Mouse (Mus musculus) neutrophil, adult 65 days (primary cell): Measurements from ENCODE around the gene Cdsn. TPM values are rescaled to one million over a fixed set of nuclear protein-coding genes. Genes with fewer than 3 reads are reported as not detected.

Source experiments
- total RNA-seq: library from RNA; stranded (reverse); gene quantifications from 2 replicates; pipeline ENCODE4 v1.2.4, GENCODE M21; 2023

Cdsn gene
- not detected in 2 replicates for total RNA-seq

DNA sequence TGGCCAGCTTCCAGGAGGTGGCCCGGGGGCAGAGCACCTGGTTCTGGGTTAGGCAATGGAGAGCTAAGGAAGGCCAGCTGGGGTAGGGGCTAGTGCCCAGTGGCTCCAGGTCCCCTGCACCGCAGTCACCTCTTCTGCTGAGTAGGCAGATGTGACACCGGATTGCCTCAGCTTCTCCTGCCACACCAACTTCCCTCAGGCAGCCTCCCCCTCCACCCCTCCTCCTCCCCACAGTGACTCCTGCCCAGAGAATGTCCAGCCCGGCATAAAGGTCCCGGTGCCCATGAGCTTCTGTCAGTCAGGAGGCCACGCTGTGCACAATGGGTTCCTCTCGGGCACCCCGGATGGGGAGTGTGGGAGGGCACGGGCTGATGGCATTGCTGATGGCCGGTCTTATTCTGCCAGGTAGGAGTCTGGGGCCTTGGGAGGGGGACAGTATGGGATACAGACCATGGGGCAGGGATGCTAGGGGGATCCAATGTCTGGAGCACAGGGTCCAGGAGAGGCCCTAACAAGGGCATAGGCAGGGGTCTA lies at the start of gene Cdsn:
Cdsn (plus strand) TSS at position 248 of the 534 bp plus-strand sequence.

DNA sequence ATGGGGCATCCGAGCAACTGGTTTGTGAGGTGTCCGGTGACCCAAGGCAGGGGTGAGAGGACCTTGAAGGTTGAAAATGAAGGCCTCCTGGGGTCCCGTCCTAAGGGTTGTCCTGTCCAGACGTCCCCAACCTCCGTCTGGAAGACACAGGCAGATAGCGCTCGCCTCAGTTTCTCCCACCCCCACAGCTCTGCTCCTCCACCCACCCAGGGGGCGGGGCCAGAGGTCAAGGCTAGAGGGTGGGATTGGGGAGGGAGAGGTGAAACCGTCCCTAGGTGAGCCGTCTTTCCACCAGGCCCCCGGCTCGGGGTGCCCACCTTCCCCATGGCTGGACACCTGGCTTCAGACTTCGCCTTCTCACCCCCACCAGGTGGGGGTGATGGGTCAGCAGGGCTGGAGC lies 46.2 kb upstream of the Cdsn start, which contains the start of gene Pou5f1:
Pou5f1 (plus strand) TSS at position 243 of the 400 bp plus-strand sequence.

DNA sequence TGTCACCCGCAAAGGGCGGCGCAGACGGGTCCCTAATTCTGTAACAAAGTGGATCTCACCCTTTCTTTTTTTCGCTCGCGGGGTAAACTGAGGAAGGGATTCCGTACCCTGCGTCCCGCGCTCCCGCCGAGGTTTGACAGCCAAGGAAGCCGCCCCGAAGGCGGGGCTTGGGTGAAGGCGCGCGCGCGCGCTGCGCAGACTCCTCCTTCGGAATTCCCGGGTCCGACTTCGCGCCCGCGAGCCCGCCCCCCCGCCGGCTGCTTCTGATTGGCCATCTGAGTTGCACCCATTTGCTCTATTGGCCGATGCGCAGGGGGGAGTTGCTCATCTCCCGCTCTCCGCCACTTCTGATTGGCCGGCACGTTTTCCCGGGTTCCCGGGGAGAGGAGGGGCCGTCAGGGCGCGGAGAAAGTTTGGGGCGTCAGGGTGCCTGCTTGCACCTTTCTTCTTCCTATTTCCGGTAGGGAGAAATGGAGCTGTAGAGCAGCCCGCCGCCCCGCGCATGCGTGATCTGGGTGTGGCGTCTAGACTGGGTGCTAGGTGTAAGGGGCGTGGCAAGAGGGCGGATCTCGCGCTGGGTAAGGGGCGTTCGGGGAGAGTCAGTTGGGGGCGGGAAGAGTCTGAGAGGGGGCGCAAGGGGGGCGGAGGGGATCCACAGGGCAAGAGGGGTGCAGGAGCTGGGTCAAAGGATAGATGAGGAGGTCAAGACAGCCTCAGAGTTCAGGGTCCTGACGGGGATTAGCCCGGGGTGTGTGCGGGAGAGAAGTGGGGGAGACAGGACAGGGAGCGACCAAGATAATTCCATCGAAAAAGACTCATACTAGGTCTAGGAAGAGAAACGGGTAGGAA lies 35.1 kb upstream of the Cdsn start, which contains the start of the genes Tcf19 and Cchcr1:
Tcf19 (minus strand) TSS at position 173 of the 849 bp plus-strand sequence.
Cchcr1 (plus strand) TSS at position 449 of the 849 bp plus-strand sequence.

DNA sequence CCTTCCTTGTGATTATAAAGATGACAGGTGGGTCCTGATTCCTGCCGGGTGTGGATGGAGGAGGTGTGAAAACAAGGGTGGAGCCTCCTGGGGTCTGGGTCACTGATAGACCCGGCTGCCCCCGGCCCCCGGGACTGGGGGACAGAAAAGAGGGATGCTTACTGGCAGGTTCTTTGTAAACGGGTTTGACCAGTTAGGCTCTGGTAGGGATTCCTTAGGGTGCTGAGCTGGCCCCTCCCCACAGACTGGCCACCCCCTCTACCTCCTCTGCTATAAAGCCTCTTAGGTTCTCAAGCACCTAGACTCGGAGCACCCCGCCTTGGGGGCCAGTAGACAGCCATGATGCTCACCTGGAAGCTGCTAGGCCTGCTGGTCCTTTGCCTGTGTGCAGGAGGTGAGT lies 19.0 kb upstream of the Cdsn start, which contains the start of gene Psors1c2:
Psors1c2 (plus strand) TSS at position 301 of the 400 bp plus-strand sequence.

DNA sequence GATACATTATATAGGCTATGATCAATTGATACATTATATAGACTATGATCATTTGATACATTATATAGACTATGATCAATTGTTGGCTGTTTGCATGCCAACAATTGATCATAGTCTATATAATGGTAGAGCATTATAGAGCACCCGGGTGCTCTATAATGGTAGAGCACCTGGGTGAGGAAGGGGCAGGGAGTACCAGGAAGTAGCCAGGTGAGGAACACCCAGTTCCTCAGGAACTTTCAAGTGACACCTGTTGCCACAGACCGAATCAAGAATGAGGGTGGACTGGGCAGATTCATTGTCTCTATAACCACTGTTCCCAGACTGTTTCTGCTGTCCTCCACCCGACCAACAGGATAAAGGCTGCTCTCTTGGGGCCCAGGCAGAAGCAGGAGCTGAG lies 15.2 kb downstream of the Cdsn start, which contains the start of gene 2300002M23Rik:
2300002M23Rik (plus strand) TSS at position 301 of the 400 bp plus-strand sequence.

DNA sequence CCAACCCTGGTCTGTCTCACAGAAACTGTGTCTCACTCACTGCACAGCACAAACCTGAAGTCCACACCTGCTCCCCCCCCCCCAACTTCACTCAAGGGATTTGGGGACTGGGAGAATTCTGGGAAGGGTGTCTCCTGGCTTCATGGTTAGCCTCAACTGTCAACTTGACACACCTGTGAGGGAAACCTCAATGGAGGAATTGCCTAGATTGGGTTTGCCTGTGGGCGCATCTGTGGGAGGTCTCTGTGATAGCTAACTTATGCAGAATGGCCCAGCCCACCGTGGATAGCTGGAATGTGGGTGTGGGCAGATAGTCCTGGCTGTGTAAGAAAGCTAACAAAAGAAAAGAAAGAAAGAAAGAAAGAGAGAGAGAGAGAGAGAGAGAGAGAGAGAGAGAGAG lies 49.3 kb downstream of the Cdsn start, which contains the start of gene Sfta2:
Sfta2 (plus strand) TSS at position 301 of the 400 bp plus-strand sequence.

Other genes with a start within 250 kb of the Cdsn start
- gene H2-Q1, start 231.7 kb upstream of the Cdsn start, total RNA-seq: 5.9 and 6.8 TPM in 2 replicates
- 7.6 and 11.1 TPM in 2 replicates for gene H2-Q2, start 209.9 kb upstream of the Cdsn start, total RNA-seq
- gene H2-Q4, start 172.5 kb upstream of the Cdsn start, total RNA-seq: 116 and 118 TPM in 2 replicates
- gene H2-Q6, start 127.3 kb upstream of the Cdsn start, total RNA-seq: 16.1 and 22.8 TPM in 2 replicates
- 16.3 and 24.6 TPM in 2 replicates for gene H2-Q7, start 113.0 kb upstream of the Cdsn start, total RNA-seq
- 79.5 and 93.8 TPM in 2 replicates for gene H2-Q10, start 82.0 kb upstream of the Cdsn start, total RNA-seq
- 1.0 and 1.4 TPM in 2 replicates for gene Pou5f1, start 46.1 kb upstream of the Cdsn start, total RNA-seq
- gene Tcf19, start 35.3 kb upstream of the Cdsn start, total RNA-seq: 23.8 and 24.8 TPM in 2 replicates
- 10.9 and 20.1 TPM in 2 replicates for gene Cchcr1, start 35.0 kb upstream of the Cdsn start, total RNA-seq
- not detected in 2 replicates for gene Psors1c2, start 18.9 kb upstream of the Cdsn start, total RNA-seq
- gene 2300002M23Rik, start 15.3 kb downstream of the Cdsn start, total RNA-seq: not detected in 2 replicates
- not detected in 2 replicates for gene Sfta2, start 49.4 kb downstream of the Cdsn start, total RNA-seq
- not detected in 2 replicates for gene Gm9573, start 74.5 kb downstream of the Cdsn start, total RNA-seq
- not detected in 2 replicates for gene Mucl3, start 91.6 kb downstream of the Cdsn start, total RNA-seq
- 5.3 and 11.6 TPM in 2 replicates for gene Vars2, start 115.5 kb downstream of the Cdsn start, total RNA-seq
- 4.2 and 5.6 TPM in 2 replicates for gene Gtf2h4, start 121.6 kb downstream of the Cdsn start, total RNA-seq
- gene Ddr1, start 152.5 kb downstream of the Cdsn start, total RNA-seq: 0.13 and 0.25 TPM in 2 replicates